Mouse (Mus musculus): Measurements from ENCODE around the gene Gm9844. TPM values are rescaled to one million over a fixed set of nuclear protein-coding genes. Genes with fewer than 3 reads are reported as not detected.

Gm9844 gene
- polyA plus RNA-seq, 1 experiment from 2014 or later = 6.8 TPM

DNA sequence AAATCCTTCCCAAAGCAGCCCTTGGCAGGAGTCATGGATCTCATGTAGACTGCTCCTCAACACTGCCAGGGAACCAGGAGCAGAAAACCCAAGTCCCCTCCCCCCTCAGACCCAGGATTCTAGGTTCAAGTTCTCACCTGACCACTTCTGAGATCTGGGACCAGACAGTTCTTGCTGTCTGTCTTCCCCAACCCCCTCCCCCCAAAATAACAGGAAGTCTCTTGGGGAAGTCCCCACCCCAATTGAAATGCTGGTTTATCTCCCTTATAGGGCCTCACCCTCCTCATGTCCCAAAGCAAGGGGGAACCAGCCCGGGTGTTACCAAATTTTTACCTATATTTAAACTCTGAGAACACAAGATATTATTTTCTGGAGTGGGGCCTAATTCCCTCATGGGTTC, 39.8 kb downstream of the Gm9844 start:
- peak overlapping the region; percentile 54; the same call in 1 of the 2 replicates for H3K27ac ChIP-seq
- H3K79me2 ChIP-seq (ENCODE audit: inconsistent target) = peaks cover 35% of the 10 kb centered on the region
- 0 out of 2 replicates have a peak, but pooled peaks cover 6% of the 10 kb centered on the region for H3K36me3 ChIP-seq (ENCODE audit: inconsistent target)
- WGBS (ENCODE audit: missing documents) = 13% methylated on average over 1 of the region's 1 CpGs
- peak overlapping the region; percentile 26; the same call in 1 of the 2 replicates for H3K4me3 ChIP-seq (ENCODE audit: inconsistent target)

DNA sequence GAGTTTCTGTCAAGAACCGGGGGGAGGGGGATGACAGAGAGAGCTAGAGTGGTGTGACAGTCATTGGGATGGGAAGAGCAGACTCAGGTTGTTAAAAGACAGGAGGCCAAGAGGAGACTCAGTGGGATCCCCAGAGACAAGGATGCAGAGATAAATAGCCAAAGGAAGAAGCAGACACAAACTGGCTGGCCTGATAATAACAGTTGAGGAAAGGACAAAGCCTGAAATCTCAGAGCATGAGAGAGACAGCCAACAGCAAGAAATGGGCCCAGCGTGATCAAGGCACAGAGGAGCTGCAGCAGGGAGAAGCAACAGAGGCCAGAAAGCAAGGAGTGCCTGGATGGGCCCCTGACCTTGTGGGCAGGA, 40.2 kb downstream of the Gm9844 start:
- 46% methylated on average over 2 of the region's 2 CpGs for WGBS (ENCODE audit: missing documents)
- Histone ChIP-seq H3K36me3 (ENCODE audit: inconsistent target) (peaks cover 9% of the 10 kb centered on the region; the same call in 1 of the 2 replicates), H3K27ac (peak overlapping the region; percentile 54), H3K4me3 (ENCODE audit: inconsistent target) (peak overlapping the region; percentile 26), H3K79me2 (ENCODE audit: inconsistent target) (peaks cover 39% of the 10 kb centered on the region)

- Histone ChIP-seq H3K4me3 (ENCODE audit: inconsistent target) (peak within 1 kb of the TSS; percentile 93), H3K36me3 (ENCODE audit: inconsistent target) (peaks cover 15% of the 10 kb centered on the region; the same call in 1 of the 2 replicates), H3K79me2 (ENCODE audit: inconsistent target) (peaks cover 45% of the 10 kb centered on the region), H3K27ac (peak within 1 kb of the TSS; percentile 66)
- 10% methylated on average over 27 of the region's 68 CpGs for WGBS (ENCODE audit: missing documents)
Observed at GRCm38 (mm10) chr7:24902630-24903443, 40.8 kb downstream of the Gm9844 start, which contains the start of gene Arhgef1. TSS of gene Arhgef1 (plus strand) at chr7:24902912.

DNA sequence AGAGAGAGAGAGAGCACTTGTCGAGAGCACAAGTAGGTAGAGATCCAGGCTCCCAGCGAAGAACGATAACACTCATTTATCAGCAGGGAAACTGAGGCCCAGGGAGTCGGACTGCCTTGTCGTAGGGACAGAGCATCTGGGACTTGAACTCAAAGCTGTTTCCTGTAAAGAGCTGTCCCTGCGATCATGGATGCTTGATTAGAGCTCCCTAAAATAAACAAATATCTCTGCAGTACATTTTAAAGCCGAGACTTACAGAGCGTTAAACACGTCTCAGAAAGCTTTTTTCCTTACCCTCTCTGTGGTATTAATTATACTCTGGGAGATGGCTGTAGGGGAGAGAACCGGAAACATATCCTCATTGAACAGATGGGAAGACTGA, 41.4 kb downstream of the Gm9844 start:
- Histone ChIP-seq H3K79me2 (ENCODE audit: inconsistent target) (peaks cover 51% of the 10 kb centered on the region), H3K36me3 (ENCODE audit: inconsistent target) (peaks cover 21% of the 10 kb centered on the region), H3K27ac (peak overlapping the region; percentile 66), H3K4me3 (ENCODE audit: inconsistent target) (peak overlapping the region; percentile 93)
- WGBS (ENCODE audit: missing documents) = 2% methylated on average over 10 of the region's 10 CpGs

DNA sequence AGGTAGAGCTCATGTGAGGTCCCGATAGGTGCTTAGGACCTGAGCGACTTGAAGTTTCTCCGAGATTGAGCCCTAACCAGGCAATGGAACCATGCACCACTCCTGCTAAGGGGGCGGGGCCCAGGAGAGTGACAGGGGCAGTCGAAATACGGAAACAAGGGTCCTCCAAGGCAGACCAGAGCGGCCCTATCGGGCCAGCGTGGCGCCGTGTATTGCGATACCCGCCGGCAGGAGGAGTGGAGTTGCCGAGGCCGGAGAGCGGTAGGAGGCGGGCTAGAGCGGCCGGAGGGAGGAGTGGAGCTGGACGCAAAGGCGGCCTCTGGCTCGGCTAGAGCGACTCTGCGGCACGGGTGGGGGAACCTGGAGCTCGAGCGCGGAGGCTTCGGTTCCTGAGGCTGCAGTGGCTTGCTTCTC, 42.1 kb downstream of the Gm9844 start:
- Histone ChIP-seq H3K27ac (peak overlapping the region; percentile 66), H3K36me3 (ENCODE audit: inconsistent target) (peaks cover 27% of the 10 kb centered on the region)
- WGBS (ENCODE audit: missing documents) = 0% methylated on average over 27 of the region's 30 CpGs

GRCm38 (mm10) chr7:24904936-24905335, 42.9 kb downstream of the Gm9844 start:
- peaks cover 36% of the 10 kb centered on the region for H3K36me3 ChIP-seq (ENCODE audit: inconsistent target)
- 24% methylated on average over 3 of the region's 3 CpGs for WGBS (ENCODE audit: missing documents)
- H3K27ac ChIP-seq = no peak overlapping the region

More for the DNA sequence above, 42.1 kb downstream of the Gm9844 start:
- peaks cover 57% of the 10 kb centered on the region for H3K79me2 ChIP-seq (ENCODE audit: inconsistent target)
- H3K4me3 ChIP-seq (ENCODE audit: inconsistent target) = peak overlapping the region; percentile 93

GRCm38 (mm10) chr7:24906551-24906950, 44.5 kb downstream of the Gm9844 start:
- Histone ChIP-seq H3K79me2 (ENCODE audit: inconsistent target) (peaks cover 79% of the 10 kb centered on the region), H3K4me3 (ENCODE audit: inconsistent target) (no peak overlapping the region), H3K36me3 (ENCODE audit: inconsistent target) (peaks cover 51% of the 10 kb centered on the region), H3K27ac (no peak overlapping the region)
- WGBS (ENCODE audit: missing documents) = 30% methylated on average over 4 of the region's 6 CpGs

More at GRCm38 (mm10) chr7:24904936-24905335, 42.9 kb downstream of the Gm9844 start:
- Histone ChIP-seq H3K79me2 (ENCODE audit: inconsistent target) (peaks cover 66% of the 10 kb centered on the region), H3K4me3 (ENCODE audit: inconsistent target) (peak overlapping the region; percentile 93)

- H3K36me3 ChIP-seq (ENCODE audit: inconsistent target) = peaks cover 59% of the 10 kb centered on the region
- WGBS (ENCODE audit: missing documents) = 45% methylated on average over 13 of the region's 13 CpGs
Observed at GRCm38 (mm10) chr7:24907211-24907748, 45.3 kb downstream of the Gm9844 start.

More at GRCm38 (mm10) chr7:24907211-24907748, 45.3 kb downstream of the Gm9844 start:
- Histone ChIP-seq H3K27ac (no peak overlapping the region), H3K4me3 (ENCODE audit: inconsistent target) (no peak overlapping the region), H3K79me2 (ENCODE audit: inconsistent target) (peaks cover 83% of the 10 kb centered on the region)

Other genes starting within 250 kb of the Gm9844 start
- gene Lypd3, start 225.7 kb upstream of the Gm9844 start, polyA plus RNA-seq (2018) = not detected in 3 replicates
- gene Tex101, start 185.5 kb upstream of the Gm9844 start, polyA plus RNA-seq (2018) = not detected in 3 replicates
- not detected in 3 replicates for gene BC049730, start 153.0 kb upstream of the Gm9844 start, polyA plus RNA-seq (2018)
- gene Gm4763, start 135.3 kb upstream of the Gm9844 start, polyA plus RNA-seq (2018) = not detected in 3 replicates
- gene Cd177, start 101.9 kb upstream of the Gm9844 start, polyA plus RNA-seq (2018) = 0.22 to 0.49 TPM (median 0.33 TPM) in 3 replicates
- gene Ceacam10, start 85.0 kb upstream of the Gm9844 start, polyA plus RNA-seq (2018) = 0.85 TPM in 1 of 3 replicates, not detected in the others
- gene Lypd4, start 7.7 kb downstream of the Gm9844 start, polyA plus RNA-seq (2018) = not detected in 3 replicates
- gene Dmrtc2, start 7.8 kb downstream of the Gm9844 start, polyA plus RNA-seq (2018) = not detected in 3 replicates
- gene Rps19, start 22.2 kb downstream of the Gm9844 start, polyA plus RNA-seq (2018) = 136 to 976 TPM (median 876 TPM) in 3 replicates
- 0.44 TPM in 1 of 3 replicates, not detected in the others for gene Cd79a, start 35.2 kb downstream of the Gm9844 start, polyA plus RNA-seq (2018)
- gene Arhgef1, start 40.7 kb downstream of the Gm9844 start, polyA plus RNA-seq (2018) = 54.7 to 102 TPM (median 79.9 TPM) in 3 replicates
- gene Gm4881, start 82.3 kb downstream of the Gm9844 start, polyA plus RNA-seq (2018) = not detected in 3 replicates
- 28.6 to 198 TPM (median 112 TPM) in 3 replicates for gene Rabac1, start 110.5 kb downstream of the Gm9844 start, polyA plus RNA-seq (2018)
- gene Atp1a3, start 143.7 kb downstream of the Gm9844 start, polyA plus RNA-seq (2018) = 97.0 to 111 TPM (median 106 TPM) in 3 replicates
- gene Grik5, start 210.1 kb downstream of the Gm9844 start, polyA plus RNA-seq (2018) = 0.22 to 0.47 TPM (median 0.26 TPM) in 3 replicates
- gene Zfp574, start 210.4 kb downstream of the Gm9844 start, polyA plus RNA-seq (2018) = 5.7 to 7.6 TPM (median 6.5 TPM) in 3 replicates